Mouse (Mus musculus): ENCODE results near the gene 1110004F10Rik. TPM values are rescaled to one million over a fixed set of nuclear protein-coding genes. Genes with fewer than 3 reads are reported as not detected.

Gene 1110004F10Rik
- polyA plus RNA-seq, 1 experiment from 2014 or later = 382 TPM

- Histone ChIP-seq H3K4me2 (ENCODE audit: low read length) (no peak overlapping the region), H3K36me3 (ENCODE audit: control insufficient read depth, insufficient read depth) (no peaks in the 10 kb centered on the region), H3K9ac (replicated peaks; ENCODE audit: low read depth, low read length) (no peak overlapping the region), H3K27ac (ENCODE audit: low read length) (no peak overlapping the region), H3K27me3 (replicated peaks; ENCODE audit: control insufficient read depth, insufficient read depth, low read length) (no peaks in the 10 kb centered on the region), H3K4me1 (replicated peaks; ENCODE audit: control insufficient read depth, insufficient read depth, low read length) (peaks cover 8% of the 10 kb centered on the region), H3K4me3 (replicated peaks; ENCODE audit: low read length) (no peak overlapping the region), H3K9me3 (ENCODE audit: control insufficient read depth, low read length) (no peaks in the 10 kb centered on the region)
- no peak for ATAC-seq
- WGBS = 92% methylated on average over 10 of the region's 10 CpGs
Observed at GRCm38 (mm10) chr7:116129374-116129773, 90.2 kb downstream of the 1110004F10Rik start.

- Histone ChIP-seq H3K36me3 (ENCODE audit: control insufficient read depth, insufficient read depth) (no peaks in the 10 kb centered on the region), H3K27ac (ENCODE audit: low read length) (peak overlapping the region; percentile 65), H3K9me3 (ENCODE audit: control insufficient read depth, low read length) (no peaks in the 10 kb centered on the region), H3K4me3 (replicated peaks; ENCODE audit: low read length) (no peak overlapping the region), H3K9ac (replicated peaks; ENCODE audit: low read depth, low read length) (no peak overlapping the region), H3K27me3 (replicated peaks; ENCODE audit: control insufficient read depth, insufficient read depth, low read length) (no peaks in the 10 kb centered on the region), H3K4me2 (ENCODE audit: low read length) (no peak overlapping the region), H3K4me1 (replicated peaks; ENCODE audit: control insufficient read depth, insufficient read depth, low read length) (peaks cover 8% of the 10 kb centered on the region)
- 12% methylated on average over 4 of the region's 4 CpGs for WGBS
- ATAC-seq = peak; percentile 74
Observed at GRCm38 (mm10) chr7:116131390-116131789, 92.2 kb downstream of the 1110004F10Rik start.

- ATAC-seq = peak; percentile 52
- H3K4me2 ChIP-seq (ENCODE audit: low read length) = no peak overlapping the region
- no peaks in the 10 kb centered on the region for H3K27me3 ChIP-seq (replicated peaks; ENCODE audit: control insufficient read depth, insufficient read depth, low read length)
- peaks cover 8% of the 10 kb centered on the region for H3K4me1 ChIP-seq (replicated peaks; ENCODE audit: control insufficient read depth, insufficient read depth, low read length)
- H3K9me3 ChIP-seq (ENCODE audit: control insufficient read depth, low read length) = no peaks in the 10 kb centered on the region
- no peak overlapping the region for H3K4me3 ChIP-seq (replicated peaks; ENCODE audit: low read length)
- H3K36me3 ChIP-seq (ENCODE audit: control insufficient read depth, insufficient read depth) = no peaks in the 10 kb centered on the region
- H3K27ac ChIP-seq (ENCODE audit: low read length) = no peak overlapping the region
- H3K9ac ChIP-seq (replicated peaks; ENCODE audit: low read depth, low read length) = no peak overlapping the region
- 3% methylated on average over 5 of the region's 5 CpGs for WGBS
Observed at GRCm38 (mm10) chr7:116132078-116132477, 92.9 kb downstream of the 1110004F10Rik start.

GRCm38 (mm10) chr7:116134413-116135292 is 95.5 kb downstream of the 1110004F10Rik start:
- Histone ChIP-seq H3K36me3 (ENCODE audit: control insufficient read depth, insufficient read depth) (no peaks in the 10 kb centered on the region), H3K4me2 (ENCODE audit: low read length) (no peak overlapping the region), H3K27ac (ENCODE audit: low read length) (no peak overlapping the region), H3K4me1 (replicated peaks; ENCODE audit: control insufficient read depth, insufficient read depth, low read length) (peaks cover 8% of the 10 kb centered on the region), H3K27me3 (replicated peaks; ENCODE audit: control insufficient read depth, insufficient read depth, low read length) (no peaks in the 10 kb centered on the region), H3K9ac (replicated peaks; ENCODE audit: low read depth, low read length) (no peak overlapping the region), H3K4me3 (replicated peaks; ENCODE audit: low read length) (no peak overlapping the region), H3K9me3 (ENCODE audit: control insufficient read depth, low read length) (no peaks in the 10 kb centered on the region)
- whole genome bisulfite sequencing = 75% methylated on average over 31 of the region's 31 CpGs
- ATAC-seq = no peak

GRCm38 (mm10) chr7:116137149-116137548 is 98.0 kb downstream of the 1110004F10Rik start:
- H3K9me3 ChIP-seq (ENCODE audit: control insufficient read depth, low read length) = no peaks in the 10 kb centered on the region
- no peak overlapping the region for H3K4me3 ChIP-seq (replicated peaks; ENCODE audit: low read length)
- no peak for ATAC-seq
- WGBS = 93% methylated on average over 12 of the region's 12 CpGs
- H3K27me3 ChIP-seq (replicated peaks; ENCODE audit: control insufficient read depth, insufficient read depth, low read length) = no peaks in the 10 kb centered on the region
- H3K27ac ChIP-seq (ENCODE audit: low read length) = no peak overlapping the region
- no peak overlapping the region for H3K9ac ChIP-seq (replicated peaks; ENCODE audit: low read depth, low read length)
- H3K36me3 ChIP-seq (ENCODE audit: control insufficient read depth, insufficient read depth) = no peaks in the 10 kb centered on the region
- no peaks in the 10 kb centered on the region for H3K4me1 ChIP-seq (replicated peaks; ENCODE audit: control insufficient read depth, insufficient read depth, low read length)
- H3K4me2 ChIP-seq (ENCODE audit: low read length) = no peak overlapping the region

GRCm38 (mm10) chr7:116137671-116138070 is 98.5 kb downstream of the 1110004F10Rik start:
- Histone ChIP-seq H3K9me3 (ENCODE audit: control insufficient read depth, low read length) (no peaks in the 10 kb centered on the region), H3K4me3 (replicated peaks; ENCODE audit: low read length) (no peak overlapping the region), H3K27ac (ENCODE audit: low read length) (no peak overlapping the region), H3K9ac (replicated peaks; ENCODE audit: low read depth, low read length) (no peak overlapping the region), H3K4me1 (replicated peaks; ENCODE audit: control insufficient read depth, insufficient read depth, low read length) (no peaks in the 10 kb centered on the region), H3K36me3 (ENCODE audit: control insufficient read depth, insufficient read depth) (no peaks in the 10 kb centered on the region), H3K27me3 (replicated peaks; ENCODE audit: control insufficient read depth, insufficient read depth, low read length) (no peaks in the 10 kb centered on the region), H3K4me2 (ENCODE audit: low read length) (no peak overlapping the region)
- no peak for ATAC-seq
- 54% methylated on average over 3 of the region's 3 CpGs for WGBS

GRCm38 (mm10) chr7:116145030-116145429 is 105.8 kb downstream of the 1110004F10Rik start:
- 97% methylated on average over 6 of the region's 6 CpGs for WGBS
- no peaks in the 10 kb centered on the region for H3K36me3 ChIP-seq (ENCODE audit: control insufficient read depth, insufficient read depth)
- ATAC-seq = no peak

GRCm38 (mm10) chr7:116147114-116147513 is 107.9 kb downstream of the 1110004F10Rik start:
- no peak overlapping the region for H3K4me3 ChIP-seq (replicated peaks; ENCODE audit: low read length)
- no peak overlapping the region for H3K4me2 ChIP-seq (ENCODE audit: low read length)
- no peaks in the 10 kb centered on the region for H3K27me3 ChIP-seq (replicated peaks; ENCODE audit: control insufficient read depth, insufficient read depth, low read length)
- H3K9ac ChIP-seq (replicated peaks; ENCODE audit: low read depth, low read length) = no peak overlapping the region
- no peak for ATAC-seq
- H3K9me3 ChIP-seq (ENCODE audit: control insufficient read depth, low read length) = no peaks in the 10 kb centered on the region
- H3K36me3 ChIP-seq (ENCODE audit: control insufficient read depth, insufficient read depth) = no peaks in the 10 kb centered on the region
- H3K27ac ChIP-seq (ENCODE audit: low read length) = no peak overlapping the region
- H3K4me1 ChIP-seq (replicated peaks; ENCODE audit: control insufficient read depth, insufficient read depth, low read length) = no peaks in the 10 kb centered on the region
- WGBS = 95% methylated on average over 2 of the region's 2 CpGs

More at GRCm38 (mm10) chr7:116145030-116145429, 105.8 kb downstream of the 1110004F10Rik start:
- Histone ChIP-seq H3K27ac (ENCODE audit: low read length) (no peak overlapping the region), H3K4me1 (replicated peaks; ENCODE audit: control insufficient read depth, insufficient read depth, low read length) (no peaks in the 10 kb centered on the region), H3K9me3 (ENCODE audit: control insufficient read depth, low read length) (no peaks in the 10 kb centered on the region), H3K4me2 (ENCODE audit: low read length) (no peak overlapping the region), H3K27me3 (replicated peaks; ENCODE audit: control insufficient read depth, insufficient read depth, low read length) (no peaks in the 10 kb centered on the region), H3K4me3 (replicated peaks; ENCODE audit: low read length) (no peak overlapping the region), H3K9ac (replicated peaks; ENCODE audit: low read depth, low read length) (no peak overlapping the region)

- H3K9ac ChIP-seq (replicated peaks; ENCODE audit: low read depth, low read length) = no peak overlapping the region
- H3K27ac ChIP-seq (ENCODE audit: low read length) = no peak overlapping the region
- H3K4me3 ChIP-seq (replicated peaks; ENCODE audit: low read length) = no peak overlapping the region
- WGBS = 75% methylated on average over 4 of the region's 4 CpGs
- H3K4me2 ChIP-seq (ENCODE audit: low read length) = no peak overlapping the region
- no peaks in the 10 kb centered on the region for H3K27me3 ChIP-seq (replicated peaks; ENCODE audit: control insufficient read depth, insufficient read depth, low read length)
- no peaks in the 10 kb centered on the region for H3K4me1 ChIP-seq (replicated peaks; ENCODE audit: control insufficient read depth, insufficient read depth, low read length)
- H3K9me3 ChIP-seq (ENCODE audit: control insufficient read depth, low read length) = no peaks in the 10 kb centered on the region
- no peaks in the 10 kb centered on the region for H3K36me3 ChIP-seq (ENCODE audit: control insufficient read depth, insufficient read depth)
- no peak for ATAC-seq
Observed at GRCm38 (mm10) chr7:116149568-116149967, 110.4 kb downstream of the 1110004F10Rik start.
